Mouse (Mus musculus): ENCODE data around the gene Cplx1. TPM values are rescaled to one million over a fixed set of nuclear protein-coding genes. Genes with fewer than 3 reads are reported as not detected.

Cplx1 gene
- total RNA-seq (2021) = not detected

DNA sequence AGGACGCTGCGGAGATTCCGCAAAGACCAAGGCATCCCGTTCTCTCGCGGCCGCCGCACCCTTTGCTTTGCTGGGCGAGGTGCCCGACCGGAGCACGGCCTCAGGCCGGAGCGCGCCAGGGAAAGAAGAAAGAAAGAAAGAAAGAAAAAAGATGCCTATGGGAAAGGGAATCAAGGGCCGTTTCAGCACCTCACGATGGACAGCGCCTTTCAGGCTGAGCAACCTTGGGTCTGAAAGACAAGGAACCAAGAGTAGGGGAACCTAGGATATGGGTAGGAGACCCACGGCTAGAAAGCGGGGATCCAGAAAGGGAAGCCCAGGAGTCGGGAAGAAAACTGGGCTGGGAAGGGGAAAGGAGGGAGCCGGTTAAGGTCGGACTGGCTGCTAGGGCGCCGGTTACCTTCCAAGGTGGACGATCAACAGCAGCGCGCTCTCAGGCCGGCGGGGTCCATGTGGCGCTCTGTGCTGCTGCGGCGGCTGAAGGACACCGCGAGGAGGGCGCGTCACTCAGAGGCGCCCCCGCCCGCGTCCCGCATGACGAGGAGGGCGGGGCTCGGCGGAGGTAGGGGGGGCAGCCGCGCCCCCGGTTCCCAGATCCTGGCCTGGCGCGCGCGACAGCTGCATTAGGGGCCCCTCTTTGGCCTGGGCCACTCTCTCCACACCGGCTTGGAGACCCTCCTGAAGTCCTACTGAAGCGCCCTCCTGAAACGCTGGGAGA lies at the start of gene Cplx1:
TSS of gene Cplx1 (minus strand) at position 536 of the 718 bp plus-strand sequence.
- intact Hi-C loops (cut with DNase I) = no loop called here

DNA sequence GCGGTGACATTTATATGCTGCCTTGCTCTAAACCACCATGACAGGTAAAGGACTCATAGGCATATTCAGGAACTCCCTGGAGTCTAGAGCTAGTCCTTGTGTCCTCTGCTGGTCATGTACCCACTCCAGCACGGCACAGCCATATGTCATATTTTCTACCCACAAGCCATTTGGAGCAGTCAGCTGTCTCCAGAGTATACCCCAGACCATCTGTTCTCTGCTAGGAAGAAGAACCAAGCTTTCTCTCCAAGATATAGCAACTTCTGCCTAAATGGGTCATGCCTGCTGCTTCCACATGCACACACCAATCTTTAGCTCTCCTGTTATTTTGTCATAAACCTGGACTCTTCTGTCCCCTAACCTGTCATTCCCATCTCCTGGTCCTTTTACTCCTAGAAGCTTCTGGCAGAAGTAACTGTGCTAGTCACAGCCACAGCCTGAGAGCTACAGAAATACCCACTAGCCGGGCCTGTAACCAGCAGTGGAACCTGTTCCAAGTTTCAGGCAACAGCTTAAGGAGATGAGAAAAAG lies 31.6 kb upstream of the Cplx1 start:
- DNase-seq (ENCODE audit: low spot score) = no peak
- intact Hi-C loops (cut with DNase I) = no loop called here

More for the DNA sequence above, at the start of gene Cplx1:
- DNase-seq (ENCODE audit: low spot score) = no peak

DNA sequence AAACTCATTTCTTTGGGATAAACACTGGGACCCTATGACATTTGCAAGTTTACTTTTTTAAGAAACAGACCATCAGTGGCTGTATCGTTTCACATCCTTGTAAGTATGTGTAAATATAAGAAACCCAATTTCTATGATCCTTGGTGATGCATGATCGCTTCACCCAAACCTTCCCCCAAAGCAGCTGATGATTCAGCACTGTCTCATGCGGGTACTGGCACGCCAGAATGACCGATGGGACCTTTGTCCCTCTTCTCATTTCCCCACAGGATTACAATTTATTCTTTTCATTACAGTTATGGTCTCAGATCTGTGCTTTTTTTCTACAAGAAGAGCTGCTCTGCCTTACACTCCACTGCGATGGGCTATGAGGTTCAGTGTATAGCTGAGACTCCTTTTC lies 23.2 kb upstream of the Cplx1 start:
- no peak for DNase-seq (ENCODE audit: low spot score)
- intact Hi-C loops (cut with DNase I) = no loop called here

DNA sequence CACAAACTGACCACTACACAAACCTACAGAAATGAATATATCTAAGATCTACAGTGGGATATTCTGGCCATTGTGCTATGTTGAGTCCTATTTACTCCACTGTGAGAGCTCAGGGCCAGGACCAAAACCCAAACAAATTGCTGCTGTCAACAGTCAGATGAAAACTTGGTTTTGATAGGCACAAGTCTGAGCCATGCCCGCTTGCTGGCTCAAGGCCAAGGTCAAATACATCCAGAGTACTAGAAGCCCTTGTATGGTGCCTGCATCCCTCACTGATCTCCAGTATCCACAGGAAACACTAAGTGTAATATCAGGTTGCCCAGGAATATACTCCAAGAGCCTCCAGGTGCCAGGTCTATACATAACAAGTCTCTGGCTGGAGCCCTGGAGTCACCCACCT lies 21.2 kb upstream of the Cplx1 start:
- intact Hi-C loops (cut with DNase I) = no loop called here
- no peak for DNase-seq (ENCODE audit: low spot score)

DNA sequence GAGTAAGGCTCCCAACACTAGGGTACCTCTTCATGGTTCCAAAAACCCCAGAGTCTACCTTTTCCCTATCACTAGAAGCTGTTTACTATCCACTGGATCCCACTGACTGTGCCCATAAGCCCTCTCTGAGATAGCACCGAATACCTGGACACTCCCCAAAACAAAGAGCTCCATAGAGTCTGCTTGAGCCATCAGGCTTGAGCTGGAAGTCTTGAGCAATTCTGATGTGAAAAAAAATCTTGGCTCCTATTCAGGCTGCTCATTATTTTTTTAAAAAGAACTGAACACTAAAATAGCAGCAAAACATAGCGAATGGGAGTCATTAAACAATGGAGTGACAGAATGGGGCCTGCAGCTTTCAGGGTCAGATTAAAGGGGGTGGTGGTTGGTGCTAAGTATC lies 17.3 kb upstream of the Cplx1 start:
- DNase-seq (ENCODE audit: low spot score) = no peak
- intact Hi-C loops (cut with DNase I) = no loop called here

DNA sequence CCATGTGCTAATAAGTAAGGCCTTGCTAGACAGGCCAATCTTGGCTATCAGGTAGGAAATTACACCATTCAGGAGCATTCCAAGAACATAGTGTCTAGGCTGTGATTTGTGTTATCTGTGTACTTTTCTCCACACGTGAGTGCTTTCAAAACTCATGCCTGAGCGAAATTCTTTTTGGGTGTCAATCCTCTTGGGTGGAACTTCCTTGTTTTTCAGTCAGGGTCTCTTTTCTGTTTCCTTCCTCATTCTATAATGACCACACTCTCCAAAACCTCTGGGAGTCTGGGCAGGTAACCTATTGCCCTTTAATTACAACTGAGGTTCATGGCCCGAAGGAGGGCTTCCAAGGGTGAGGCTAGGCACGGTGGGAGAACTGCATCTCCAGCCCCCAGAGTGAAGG lies 16.7 kb upstream of the Cplx1 start:
- intact Hi-C loops (cut with DNase I) = no loop called here
- DNase-seq (ENCODE audit: low spot score) = no peak

DNA sequence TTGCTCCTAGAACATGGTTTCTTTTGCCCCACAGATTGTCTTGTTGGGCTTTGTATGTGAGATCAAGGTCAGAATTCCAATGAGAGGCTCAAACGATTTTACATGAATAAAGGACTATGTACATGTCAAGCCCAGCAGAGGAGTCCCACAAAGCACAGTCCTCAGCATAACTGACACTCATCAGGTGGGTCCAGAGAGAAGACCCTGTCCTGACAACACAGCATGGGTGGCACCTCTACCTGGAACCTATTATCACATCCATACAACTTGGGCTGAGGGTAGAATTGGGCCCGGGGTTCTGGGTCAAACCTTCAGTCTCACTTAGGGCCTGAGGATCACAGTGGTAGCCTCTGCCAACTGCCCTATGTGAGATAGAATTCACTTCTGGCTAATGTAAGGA lies 15.6 kb upstream of the Cplx1 start:
- intact Hi-C loops (cut with DNase I) = no loop called here

DNA sequence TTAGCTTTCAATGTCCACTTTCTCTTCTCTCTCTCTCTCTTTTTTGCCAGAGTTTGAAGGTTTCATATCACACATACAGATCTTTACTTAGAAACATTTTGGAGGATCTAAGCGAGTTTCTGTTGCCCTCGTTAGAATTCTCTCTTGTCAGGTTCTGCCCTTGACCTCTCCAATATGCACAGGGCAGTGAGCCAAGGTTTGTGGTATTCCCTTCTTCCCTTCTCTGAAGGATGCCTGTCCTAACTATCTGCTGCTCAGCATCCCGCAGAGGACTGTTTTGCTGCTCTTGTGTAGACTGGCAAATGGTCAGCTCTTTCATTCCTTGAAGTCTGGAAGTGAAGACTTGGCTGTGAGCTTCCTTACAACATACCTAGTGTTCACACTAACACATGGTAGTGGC lies 14.5 kb upstream of the Cplx1 start:
- intact Hi-C loops (cut with DNase I) = no loop called here
- no peak for DNase-seq (ENCODE audit: low spot score)

More for the DNA sequence above, 15.6 kb upstream of the Cplx1 start:
- DNase-seq (ENCODE audit: low spot score) = no peak

DNA sequence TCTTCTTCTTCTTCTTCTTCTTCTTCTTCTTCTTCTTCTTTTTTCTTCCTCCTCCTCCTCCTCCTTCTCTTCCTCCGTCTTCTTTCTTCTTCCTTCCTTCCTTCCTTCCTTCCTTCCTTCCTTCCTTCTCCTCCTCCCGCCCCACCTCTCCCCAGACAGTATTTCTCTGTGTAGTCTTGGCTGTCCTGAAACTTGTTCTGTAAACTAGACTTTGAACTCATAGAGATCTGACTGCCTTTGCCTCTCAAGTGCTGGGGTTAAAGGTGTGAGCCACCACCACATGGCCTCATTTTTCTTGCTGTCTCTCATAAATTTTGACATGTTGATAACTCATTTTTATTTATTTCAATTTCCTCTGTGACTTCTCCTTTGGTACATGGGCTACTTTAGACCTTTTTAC lies 12.7 kb upstream of the Cplx1 start:
- DNase-seq (ENCODE audit: low spot score) = no peak
- intact Hi-C loops (cut with DNase I) = no loop called here

DNA sequence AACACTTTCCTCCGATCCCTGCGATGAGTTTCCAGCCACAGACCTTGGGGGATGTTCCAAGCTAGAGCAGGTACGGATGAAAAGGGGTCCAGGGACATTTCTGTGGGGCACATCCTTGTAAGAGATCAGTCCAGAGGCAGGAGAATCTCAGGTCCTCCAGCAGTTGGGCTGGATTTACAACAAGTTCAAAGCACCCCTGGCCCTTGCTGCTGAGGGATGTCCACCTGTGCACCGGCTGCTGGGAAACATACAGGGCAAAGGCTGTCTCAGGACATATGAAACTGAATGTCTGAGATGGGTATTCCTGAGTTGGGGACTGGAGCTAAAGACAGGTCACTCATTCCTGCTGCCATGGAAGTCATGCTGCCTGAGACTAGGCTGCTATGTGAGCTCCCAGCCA lies 7.2 kb upstream of the Cplx1 start:
- DNase-seq (ENCODE audit: low spot score) = no peak
- intact Hi-C loops (cut with DNase I) = no loop called here

DNA sequence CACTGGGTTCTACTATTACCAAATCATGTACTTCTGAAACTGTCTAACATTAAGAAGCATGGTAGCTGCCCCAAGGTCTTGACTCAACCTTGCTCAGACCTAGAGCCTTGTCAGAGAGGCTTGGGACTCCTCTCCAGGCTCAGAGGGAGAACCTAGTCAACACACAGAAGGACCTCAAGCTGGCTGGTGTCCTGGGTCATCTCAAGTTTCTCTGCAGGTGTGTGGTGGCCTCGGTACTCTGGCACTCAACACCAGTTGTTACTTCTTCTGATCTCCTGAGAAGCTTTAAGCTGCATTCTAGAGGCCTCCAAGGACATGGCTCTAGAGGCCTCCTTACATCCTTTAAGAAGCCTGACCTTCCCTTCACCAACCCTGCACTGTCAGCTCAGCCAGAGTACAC lies 4.2 kb upstream of the Cplx1 start:
- intact Hi-C loops (cut with DNase I) = no loop called here
- DNase-seq (ENCODE audit: low spot score) = no peak

DNA sequence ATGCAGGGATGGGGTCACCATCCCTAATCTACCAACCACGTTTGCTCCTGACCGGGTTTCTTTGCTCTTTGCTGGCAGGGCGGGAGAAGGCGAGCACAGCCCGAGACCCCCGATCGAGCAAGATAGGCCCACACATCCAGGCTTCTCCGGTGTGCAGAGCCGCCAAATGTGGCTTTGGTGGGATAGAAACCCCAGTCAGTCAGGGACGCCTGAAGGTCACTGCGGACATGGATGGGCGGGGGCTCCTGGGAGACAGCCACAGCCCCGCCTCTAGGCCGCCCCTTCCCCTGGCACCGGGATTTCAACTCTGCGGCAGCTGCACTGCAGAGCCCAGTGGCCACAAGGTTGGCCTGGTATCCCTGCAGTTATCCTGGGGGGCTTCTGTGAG lies 377 bp upstream of the Cplx1 start:
- intact Hi-C loops (cut with DNase I) = no loop called here
- DNase-seq (ENCODE audit: low spot score) = no peak

DNA sequence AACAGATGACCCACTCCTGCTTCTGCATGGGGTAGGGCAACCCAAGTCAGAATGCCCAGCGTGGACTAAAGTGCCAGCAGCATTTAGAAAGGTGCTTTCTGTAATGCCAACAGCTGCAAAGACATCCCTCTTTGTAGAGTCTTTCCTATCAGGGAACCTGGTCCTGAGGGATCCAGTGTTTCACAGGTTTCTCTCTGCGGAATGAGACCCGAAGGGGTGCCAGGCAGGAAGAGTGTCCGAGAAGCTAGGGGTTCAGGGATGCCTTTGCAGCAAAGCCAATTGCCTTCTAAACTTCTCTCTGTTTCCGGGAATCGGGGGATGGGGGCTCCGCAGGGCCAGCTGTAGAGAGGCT lies 711 bp downstream of the Cplx1 start:
- intact Hi-C loops (cut with DNase I) = no loop called here

DNA sequence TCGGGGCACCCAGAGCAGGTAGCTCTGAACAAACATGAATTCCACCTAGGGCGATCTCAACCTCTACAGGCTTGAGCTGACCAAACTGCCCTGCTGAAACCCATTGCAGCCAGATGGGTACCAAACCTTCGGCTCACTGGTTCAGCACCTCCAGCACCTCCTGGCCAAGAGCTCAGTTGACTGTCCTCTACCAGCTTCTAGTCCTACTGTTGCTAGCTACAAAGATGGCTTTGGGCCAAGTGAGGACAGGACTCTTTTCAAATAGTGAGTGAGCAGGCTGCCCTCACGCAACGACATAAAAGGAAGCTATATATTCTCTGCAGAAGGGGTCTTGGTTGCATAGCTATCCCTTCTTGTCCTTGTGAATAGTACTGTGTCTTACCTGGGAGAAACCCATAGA lies 2.2 kb downstream of the Cplx1 start:
- intact Hi-C loops (cut with DNase I) = no loop called here
- no peak for DNase-seq (ENCODE audit: low spot score)

More for the DNA sequence above, 711 bp downstream of the Cplx1 start:
- no peak for DNase-seq (ENCODE audit: low spot score)

DNA sequence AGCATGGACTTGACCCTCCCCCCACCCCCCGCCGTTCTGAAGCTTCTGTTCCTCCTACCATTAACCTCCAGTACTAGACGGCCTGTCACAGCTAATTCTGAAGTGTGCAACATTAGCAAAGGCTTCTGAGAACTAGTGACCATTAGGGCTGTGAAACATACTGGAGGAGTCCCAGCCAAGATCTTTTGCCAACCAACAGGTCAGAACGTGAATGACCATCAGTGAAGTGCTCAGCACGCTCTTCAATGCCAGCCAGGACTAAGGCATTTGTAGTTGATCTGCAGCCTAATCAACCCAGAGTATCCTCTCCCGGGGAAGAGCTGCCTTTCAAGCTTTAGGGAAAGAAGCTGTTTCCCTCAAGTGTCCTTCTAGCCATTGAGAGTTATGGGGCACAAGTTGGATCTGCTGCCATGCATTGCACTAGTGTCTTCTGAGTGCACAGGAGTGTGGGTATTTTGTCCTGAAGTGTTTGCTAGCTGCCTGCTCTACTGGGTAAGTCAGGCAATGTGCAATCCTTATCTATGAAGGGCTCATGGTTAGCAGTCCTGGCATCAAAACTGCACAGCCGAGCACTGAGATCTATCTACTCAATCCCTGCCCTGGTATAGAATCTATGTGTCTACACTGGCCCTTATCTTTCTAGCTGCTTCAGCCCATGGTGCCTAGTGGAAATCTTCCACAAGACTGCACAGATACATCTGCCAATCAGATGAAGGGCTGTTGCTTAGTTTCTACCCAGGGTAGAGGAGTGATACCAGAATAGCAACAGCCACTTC lies 6.1 kb downstream of the Cplx1 start:
- intact Hi-C loops (cut with DNase I) = no loop called here
- DNase-seq (ENCODE audit: low spot score) = no peak

DNA sequence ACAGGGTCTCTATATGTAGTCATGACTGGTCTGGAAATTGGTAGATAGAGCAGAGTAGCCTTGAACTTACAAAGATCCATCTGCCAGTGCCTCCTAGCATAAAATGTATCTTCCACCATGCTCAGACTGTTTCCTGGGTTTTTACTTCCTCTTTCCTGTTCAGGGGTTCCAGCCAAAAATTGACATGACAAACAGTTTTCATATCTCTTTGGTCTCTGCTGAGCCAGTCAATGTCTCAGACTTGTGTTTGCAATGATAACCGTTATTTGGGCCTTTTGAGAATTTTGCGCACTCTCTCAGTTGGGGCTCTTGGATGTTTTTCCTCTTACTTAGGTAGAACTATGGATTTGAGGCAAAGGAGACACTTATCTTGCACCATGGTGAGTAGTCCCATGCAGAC lies 15.6 kb downstream of the Cplx1 start:
- DNase-seq (ENCODE audit: low spot score) = no peak
- intact Hi-C loops (cut with DNase I) = no loop called here

DNA sequence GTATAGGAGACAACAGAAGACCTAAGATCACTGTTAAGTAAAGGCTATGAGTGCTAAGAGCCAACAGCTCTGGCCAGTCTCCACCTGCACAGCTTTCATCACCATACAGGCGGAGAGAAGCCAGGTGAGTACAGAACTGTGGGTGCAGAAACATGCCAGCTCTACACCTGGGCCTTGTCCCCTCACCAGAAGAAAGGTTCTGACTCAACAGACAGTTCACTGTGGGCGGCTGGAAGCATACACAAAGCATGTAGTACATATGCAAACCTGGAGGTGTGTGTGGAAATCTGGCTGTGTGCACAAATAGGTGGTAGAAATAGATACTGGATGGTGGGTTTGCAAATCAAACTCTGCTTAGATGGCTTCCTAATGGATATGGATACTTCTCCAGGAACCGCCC lies 27.2 kb downstream of the Cplx1 start:
- no peak for DNase-seq (ENCODE audit: low spot score)
- intact Hi-C loops (cut with DNase I) = no loop called here

DNA sequence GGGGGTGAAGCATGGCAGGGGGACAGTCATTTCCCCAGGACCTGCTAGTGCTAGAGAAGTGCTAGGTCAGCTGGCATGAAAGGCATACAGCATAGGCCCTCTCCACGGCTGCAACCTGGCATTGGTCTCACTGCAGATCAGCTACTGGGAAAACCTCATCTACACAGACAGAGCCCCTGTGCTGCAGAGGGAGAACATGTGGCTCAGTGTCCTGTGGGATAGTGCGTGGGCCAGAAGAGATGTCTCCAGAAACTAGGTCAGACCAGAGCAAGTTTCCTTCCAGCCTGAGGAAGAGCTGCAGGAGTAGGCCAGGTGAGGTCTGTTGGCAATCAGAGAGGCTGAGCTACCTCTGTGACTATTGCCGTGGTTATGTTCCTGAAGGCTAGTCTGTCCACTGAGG lies 27.9 kb downstream of the Cplx1 start:
- intact Hi-C loops (cut with DNase I) = no loop called here
- DNase-seq (ENCODE audit: low spot score) = no peak

DNA sequence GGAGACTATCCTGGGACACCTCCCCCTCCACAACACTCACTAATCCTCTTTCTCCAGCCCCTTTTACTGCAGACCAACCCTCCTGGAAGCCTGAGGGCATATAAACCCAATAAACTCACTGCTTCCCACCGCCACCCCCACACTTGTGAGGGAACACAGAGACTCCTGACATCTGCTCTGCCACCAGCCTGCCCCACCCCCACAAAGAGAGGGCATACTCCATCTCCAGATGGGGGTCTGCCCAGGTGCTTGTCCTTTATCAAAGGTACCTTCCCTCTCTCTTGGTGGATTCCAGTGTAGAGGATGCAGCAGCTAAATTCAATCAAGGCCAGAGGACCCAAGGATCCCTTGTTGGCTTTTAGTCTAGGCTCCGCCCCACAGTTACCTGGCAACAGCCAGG lies 28.8 kb downstream of the Cplx1 start:
- intact Hi-C loops (cut with DNase I) = no loop called here
- DNase-seq (ENCODE audit: low spot score) = no peak

DNA sequence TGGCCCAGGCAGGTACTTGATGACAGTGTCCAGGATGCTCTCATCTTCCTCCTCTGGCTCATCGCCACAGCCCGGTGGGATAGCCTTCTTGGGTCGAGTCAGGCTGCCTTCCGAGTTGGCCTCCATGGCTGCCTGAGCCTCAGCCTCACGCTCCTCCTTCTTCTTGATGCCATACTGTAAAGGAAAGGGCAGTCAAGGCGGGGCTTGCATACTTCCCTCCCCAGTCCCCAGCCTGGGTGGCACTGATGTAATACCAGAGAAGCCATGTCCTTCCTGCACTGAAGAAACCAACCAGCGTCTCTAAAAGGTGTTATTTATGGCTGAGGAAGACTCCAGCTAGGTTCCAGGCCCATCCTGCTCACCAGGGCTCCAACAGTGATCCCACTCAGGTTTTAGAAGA lies 29.7 kb downstream of the Cplx1 start:
- intact Hi-C loops (cut with DNase I) = no loop called here
- DNase-seq (ENCODE audit: low spot score) = no peak

DNA sequence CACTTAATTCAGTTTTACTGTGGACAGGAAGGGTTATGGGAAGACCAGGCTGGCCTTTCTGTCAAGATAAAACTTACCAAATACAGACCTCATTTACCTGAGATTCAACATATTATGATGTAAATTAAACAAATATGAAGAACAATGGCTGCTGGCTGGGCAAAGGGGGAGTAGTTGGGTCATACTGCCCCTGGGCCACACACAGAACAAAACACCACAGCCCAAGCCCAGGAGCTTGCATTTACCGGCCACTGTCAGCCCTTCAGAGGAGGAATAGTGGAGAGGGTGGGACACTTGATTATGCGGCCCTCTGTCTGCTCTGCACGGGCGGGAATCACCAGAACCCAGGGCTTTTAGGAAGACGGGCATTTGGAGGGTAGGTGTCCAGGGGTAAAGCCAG lies 30.9 kb downstream of the Cplx1 start:
- DNase-seq (ENCODE audit: low spot score) = no peak
- intact Hi-C loops (cut with DNase I) = no loop called here

Measured in heart, postnatal 25 days (tissue).